Mouse (Mus musculus) embryo, embryonic 11 days (tissue): ENCODE data around the gene Lysmd2.
"Not testable (repeated sequence)": the region's sequence is repeated elsewhere in the genome, so short reads cannot be mapped to it uniquely, and the experiment has no call there.

Source experiments
- DNase-seq: peaks from one replicate; pipeline ENCODE4 v3.0.0-alpha.2; 2015

Lysmd2 gene

GRCm38 (mm10) chr9:75630823-75631454 is 5.4 kb downstream of the Lysmd2 start:
- no peak for DNase-seq

- DNase-seq, result peak; percentile 7
Observed at GRCm38 (mm10) chr9:75632111-75632510, 6.6 kb downstream of the Lysmd2 start.

- peak; percentile 48 for DNase-seq
Observed at GRCm38 (mm10) chr9:75632902-75633301, 7.4 kb downstream of the Lysmd2 start.

GRCm38 (mm10) chr9:75633603-75634002 is 8.1 kb downstream of the Lysmd2 start:
- no peak for DNase-seq

GRCm38 (mm10) chr9:75634226-75634625 is 8.7 kb downstream of the Lysmd2 start:
- no peak for DNase-seq

GRCm38 (mm10) chr9:75645405-75645804 is 19.9 kb downstream of the Lysmd2 start:
- peak; percentile 42 for DNase-seq

GRCm38 (mm10) chr9:75653981-75654911 is 28.7 kb downstream of the Lysmd2 start:
- DNase-seq, result no peak

GRCm38 (mm10) chr9:75656456-75656855 is 30.9 kb downstream of the Lysmd2 start:
- not testable (repeated sequence) for DNase-seq

- DNase-seq, result no peak
Observed at GRCm38 (mm10) chr9:75660917-75661316, 35.4 kb downstream of the Lysmd2 start.

- no peak for DNase-seq
Observed at GRCm38 (mm10) chr9:75665364-75665763, 39.8 kb downstream of the Lysmd2 start.

- DNase-seq, result no peak
Observed at GRCm38 (mm10) chr9:75666612-75667011, 41.1 kb downstream of the Lysmd2 start.

GRCm38 (mm10) chr9:75672769-75673168 is 47.2 kb downstream of the Lysmd2 start:
- no peak for DNase-seq

- no peak for DNase-seq
Observed at GRCm38 (mm10) chr9:75676226-75676625, 50.7 kb downstream of the Lysmd2 start.

GRCm38 (mm10) chr9:75678341-75678740 is 52.8 kb downstream of the Lysmd2 start:
- no peak for DNase-seq

- DNase-seq, result no peak
Observed at GRCm38 (mm10) chr9:75679629-75680028, 54.1 kb downstream of the Lysmd2 start.

- no peak for DNase-seq
Observed at GRCm38 (mm10) chr9:75680606-75681005, 55.1 kb downstream of the Lysmd2 start.

GRCm38 (mm10) chr9:75683426-75684191 is 58.1 kb downstream of the Lysmd2 start, which contains the start of gene Scg3:
Gene Scg3, minus strand, starts transcription at chr9:75684056.
- peak; percentile 94 for DNase-seq

- DNase-seq, result no peak
Observed at GRCm38 (mm10) chr9:75684292-75684691, 58.8 kb downstream of the Lysmd2 start.

GRCm38 (mm10) chr9:75684772-75685171 is 59.2 kb downstream of the Lysmd2 start:
- no peak for DNase-seq
